Mouse (Mus musculus) stomach, postnatal 0 days (tissue): ENCODE results near the gene Eed.

Experiments
- CTCF ChIP-seq: IDR thresholded peaks from 2 replicates; pipeline ENCODE4 v1.5.1; 2016; ENCODE audit warnings: antibody characterized with exemption, low read depth, mild to moderate bottlenecking, moderate library complexity
- EP300 ChIP-seq: optimal IDR thresholded peaks from 2 replicates; pipeline ENCODE3; 2016; ENCODE audit warnings: antibody characterized with exemption

GRCm38 (mm10) chr7:90019570-90019969 is 38.8 kb upstream of the Eed start:
- no peak for TF ChIP-seq CTCF
- no peak for TF ChIP-seq EP300
